Mouse (Mus musculus): Measurements from ENCODE around the gene Ptpru. TPM values are rescaled to one million over a fixed set of nuclear protein-coding genes. Genes with fewer than 3 reads are reported as not detected.
A peak's percentile ranks its signal among the peaks of the same experiment; 100 is the strongest.

The Ptpru gene
- polyA plus RNA-seq, 1 experiment from 2014 or later = 27.5 TPM

DNA sequence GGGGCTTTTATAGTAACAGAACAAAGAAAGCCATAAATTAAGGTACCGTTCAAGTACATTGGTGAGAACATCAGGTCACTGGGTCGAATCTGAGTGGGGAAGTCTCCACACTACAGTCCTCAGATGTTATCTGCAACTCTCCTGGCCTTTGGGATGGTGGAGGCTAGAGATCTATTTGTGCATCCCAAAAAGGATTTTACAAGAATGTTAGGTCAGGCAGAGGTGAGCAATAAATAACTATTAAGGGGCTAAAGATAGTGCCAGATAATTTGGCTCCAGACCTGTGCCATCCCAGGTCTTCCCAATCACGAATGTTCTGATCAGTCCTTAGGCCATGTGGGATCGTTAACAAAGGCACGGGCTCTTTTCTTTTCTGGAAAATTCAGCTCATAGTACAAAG is 97.5 kb downstream of the Ptpru start:
- no peak overlapping the region for H3K27ac ChIP-seq
- no peak overlapping the region for H3K4me2 ChIP-seq (ENCODE audit: low read length)
- H3K36me3 ChIP-seq (ENCODE audit: insufficient read depth, low read length) = no peaks in the 10 kb centered on the region
- no peak for TF ChIP-seq CTCF (IDR thresholded peaks at IDR 0.05; ENCODE audit: low read depth)
- H3K27me3 ChIP-seq (ENCODE audit: insufficient read depth, low read length) = no peaks in the 10 kb centered on the region
- H3K4me3 ChIP-seq (replicated peaks; ENCODE audit: low read depth, low read length) = no peak overlapping the region
- no peak overlapping the region for H3K9ac ChIP-seq (ENCODE audit: low read depth, low read length)
- no peaks in the 10 kb centered on the region for H3K9me3 ChIP-seq (replicated peaks; ENCODE audit: low read length)
- DNase-seq (ENCODE audit: low spot score) (peak; percentile 45), ATAC-seq (replicated peaks; ENCODE audit: low FRiP score, low read depth) (no peak)
- 51% methylated on average over 5 of the region's 5 CpGs for WGBS
- H3K4me1 ChIP-seq (replicated peaks; ENCODE audit: insufficient read depth, low read length) = 0 out of 2 replicates have a peak, but pooled peaks cover 5% of the 10 kb centered on the region

DNA sequence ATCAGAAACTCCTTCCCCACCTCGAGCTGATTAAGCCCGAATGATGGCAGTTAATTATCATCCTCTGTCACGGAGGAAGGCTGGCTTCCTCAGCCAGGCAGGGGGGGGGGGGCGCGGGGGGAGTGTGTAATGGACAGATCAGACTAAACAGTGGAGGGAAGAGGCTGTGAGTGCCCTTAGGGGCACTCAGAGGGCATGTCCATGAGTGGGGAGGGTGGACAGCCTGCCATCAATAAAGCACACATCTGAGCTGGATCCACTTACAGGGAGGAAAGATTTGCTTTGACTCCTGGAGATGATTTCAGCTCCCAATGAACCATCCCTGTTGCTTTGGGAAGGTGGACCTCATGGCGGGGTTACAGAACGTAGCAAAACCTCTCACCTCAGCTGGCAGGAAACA is 109.5 kb downstream of the Ptpru start:
- no peak overlapping the region for H3K27ac ChIP-seq
- no peak overlapping the region for H3K4me3 ChIP-seq (replicated peaks; ENCODE audit: low read depth, low read length)
- DNase-seq (ENCODE audit: low spot score) (peak; percentile 57), ATAC-seq (replicated peaks; ENCODE audit: low FRiP score, low read depth) (no peak)
- H3K9ac ChIP-seq (ENCODE audit: low read depth, low read length) = no peak overlapping the region
- no peaks in the 10 kb centered on the region for H3K9me3 ChIP-seq (replicated peaks; ENCODE audit: low read length)
- no peaks in the 10 kb centered on the region for H3K27me3 ChIP-seq (ENCODE audit: insufficient read depth, low read length)
- no peaks in the 10 kb centered on the region for H3K36me3 ChIP-seq (ENCODE audit: insufficient read depth, low read length)
- H3K4me1 ChIP-seq (replicated peaks; ENCODE audit: insufficient read depth, low read length) = no peaks in the 10 kb centered on the region
- no peak for TF ChIP-seq CTCF (IDR thresholded peaks at IDR 0.05; ENCODE audit: low read depth)
- WGBS = 14% methylated on average over 5 of the region's 7 CpGs
- H3K4me2 ChIP-seq (ENCODE audit: low read length) = no peak overlapping the region

DNA sequence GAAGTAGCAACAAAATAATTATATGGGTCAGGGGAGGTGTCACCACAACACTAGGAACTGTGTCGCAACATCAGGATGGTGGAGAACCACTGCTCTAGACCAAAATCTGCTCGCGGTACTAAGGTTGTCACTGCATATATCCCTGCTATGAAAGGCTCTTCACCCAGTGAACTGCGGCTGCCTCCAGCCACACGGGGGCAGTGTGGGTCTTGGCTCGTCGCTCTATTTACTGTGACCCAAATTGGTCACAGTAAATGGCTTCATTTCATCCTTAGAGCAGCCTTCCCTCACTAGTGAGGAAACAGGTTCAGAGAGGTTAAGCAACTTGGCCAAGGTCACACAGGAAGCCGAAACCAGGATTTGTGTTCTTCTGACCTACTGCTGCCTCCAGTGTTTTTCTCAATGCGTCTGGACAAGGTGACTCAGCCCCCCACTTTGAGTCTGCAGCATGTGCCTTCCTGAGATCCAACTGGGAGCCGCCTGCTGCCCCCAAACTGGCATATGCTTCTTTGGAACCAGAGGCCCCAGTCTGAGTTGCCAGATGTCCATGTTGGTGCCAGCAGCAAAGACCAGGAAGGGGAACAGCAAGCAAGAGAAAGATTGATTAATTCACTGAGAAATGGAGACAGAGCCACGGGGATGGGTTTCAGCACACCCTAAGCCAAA is 114.5 kb downstream of the Ptpru start:
- ATAC-seq (replicated peaks; ENCODE audit: low FRiP score, low read depth) (peak; percentile 30; the same call in 1 of the 2 replicates), DNase-seq (ENCODE audit: low spot score) (peak; percentile 75)
- Histone ChIP-seq H3K4me3 (replicated peaks; ENCODE audit: low read depth, low read length) (no peak overlapping the region), H3K27ac (0 out of 2 replicates have a peak overlapping the region, but pooled peaks have one; percentile 25), H3K4me2 (ENCODE audit: low read length) (no peak overlapping the region), H3K27me3 (ENCODE audit: insufficient read depth, low read length) (no peaks in the 10 kb centered on the region), H3K36me3 (ENCODE audit: insufficient read depth, low read length) (no peaks in the 10 kb centered on the region), H3K9ac (ENCODE audit: low read depth, low read length) (no peak overlapping the region), H3K9me3 (replicated peaks; ENCODE audit: low read length) (no peaks in the 10 kb centered on the region), H3K4me1 (replicated peaks; ENCODE audit: insufficient read depth, low read length) (peaks cover 13% of the 10 kb centered on the region; the same call in 1 of the 2 replicates)
- WGBS = 51% methylated on average over 11 of the region's 11 CpGs
- peak; percentile 85 for TF ChIP-seq CTCF (IDR thresholded peaks at IDR 0.05; ENCODE audit: low read depth)

DNA sequence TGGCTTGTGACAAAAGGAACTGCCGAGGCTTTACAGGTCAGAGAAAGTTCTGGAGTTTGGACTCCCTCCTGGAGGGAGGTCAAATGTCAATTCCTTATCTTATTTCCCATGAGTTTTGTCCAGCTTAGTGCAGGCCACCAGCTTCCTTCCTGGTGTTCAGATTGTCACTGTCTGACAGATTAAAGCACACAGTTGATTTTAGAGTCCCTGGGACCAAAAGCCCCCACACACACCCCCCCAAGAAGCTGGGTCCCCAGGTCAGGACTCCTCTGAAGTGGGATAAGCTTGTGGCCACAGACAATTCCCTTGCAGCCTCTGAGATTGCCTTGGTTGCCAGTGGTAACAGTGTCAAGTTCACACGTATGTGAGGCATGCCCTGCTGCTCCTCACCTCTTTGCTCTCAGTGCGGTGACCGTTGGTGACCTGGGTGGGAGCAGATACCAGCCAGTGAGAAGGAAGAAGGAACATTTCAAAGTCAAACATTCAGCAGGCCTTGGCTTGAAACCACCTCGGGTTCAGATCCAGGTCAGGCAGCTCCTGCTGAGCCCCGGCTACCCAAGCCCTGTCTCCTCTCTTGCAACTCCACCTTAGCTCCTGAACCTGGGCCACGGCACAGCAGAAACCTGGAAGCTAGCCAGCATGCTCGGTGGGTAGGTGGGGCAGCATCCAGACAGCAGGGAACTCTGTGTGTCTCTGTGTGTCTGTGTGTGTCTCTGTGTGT is 115.8 kb downstream of the Ptpru start:
- no peak overlapping the region for H3K9ac ChIP-seq (ENCODE audit: low read depth, low read length)
- peak overlapping the region; percentile 25; the same call in 1 of the 2 replicates for H3K27ac ChIP-seq
- no peaks in the 10 kb centered on the region for H3K36me3 ChIP-seq (ENCODE audit: insufficient read depth, low read length)
- peaks cover 13% of the 10 kb centered on the region; the same call in 1 of the 2 replicates for H3K4me1 ChIP-seq (replicated peaks; ENCODE audit: insufficient read depth, low read length)
- ATAC-seq (replicated peaks; ENCODE audit: low FRiP score, low read depth) = peak; percentile 69
- no peak for TF ChIP-seq CTCF (IDR thresholded peaks at IDR 0.05; ENCODE audit: low read depth)
- DNase-seq (ENCODE audit: low spot score) = peak; percentile 71
- WGBS = 7% methylated on average over 8 of the region's 8 CpGs
- no peaks in the 10 kb centered on the region for H3K9me3 ChIP-seq (replicated peaks; ENCODE audit: low read length)
- no peaks in the 10 kb centered on the region for H3K27me3 ChIP-seq (ENCODE audit: insufficient read depth, low read length)
- no peak overlapping the region for H3K4me2 ChIP-seq (ENCODE audit: low read length)
- no peak overlapping the region for H3K4me3 ChIP-seq (replicated peaks; ENCODE audit: low read depth, low read length)

DNA sequence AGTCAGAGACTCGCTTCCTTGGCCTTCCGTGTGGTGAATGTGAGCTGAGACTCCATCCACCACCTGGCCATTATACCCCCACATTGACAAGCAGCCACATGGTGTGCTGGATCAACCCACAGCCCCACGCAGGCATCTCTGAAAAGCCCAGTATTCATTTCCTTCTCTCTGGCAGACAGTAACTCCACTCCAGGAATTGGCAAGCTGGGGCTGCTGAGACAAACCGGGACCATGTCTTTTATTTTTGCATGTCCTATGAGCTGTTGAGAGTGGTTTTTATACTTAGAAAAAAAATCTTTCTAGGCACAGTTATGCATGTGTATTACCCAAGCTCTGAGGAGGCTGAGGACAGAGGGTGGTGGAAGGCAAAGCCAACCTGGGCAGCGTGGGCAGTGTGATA is 118.9 kb downstream of the Ptpru start:
- no peak for TF ChIP-seq CTCF (IDR thresholded peaks at IDR 0.05; ENCODE audit: low read depth)
- WGBS = 67% methylated on average over 5 of the region's 5 CpGs
- Histone ChIP-seq H3K9me3 (replicated peaks; ENCODE audit: low read length) (no peaks in the 10 kb centered on the region), H3K4me2 (ENCODE audit: low read length) (no peak overlapping the region), H3K9ac (ENCODE audit: low read depth, low read length) (no peak overlapping the region), H3K36me3 (ENCODE audit: insufficient read depth, low read length) (no peaks in the 10 kb centered on the region), H3K27ac (no peak overlapping the region), H3K27me3 (ENCODE audit: insufficient read depth, low read length) (no peaks in the 10 kb centered on the region), H3K4me1 (replicated peaks; ENCODE audit: insufficient read depth, low read length) (peaks cover 13% of the 10 kb centered on the region; the same call in 1 of the 2 replicates), H3K4me3 (replicated peaks; ENCODE audit: low read depth, low read length) (no peak overlapping the region)
- DNase-seq (ENCODE audit: low spot score) (no peak), ATAC-seq (replicated peaks; ENCODE audit: low FRiP score, low read depth) (no peak)

Other genes starting within 250 kb of the Ptpru start
- gene Mecr, start 5.2 kb upstream of the Ptpru start, polyA plus RNA-seq (2015; fragmentation: Nextera tagmentation; extraction: Ambion mirVana) = 43.0 and 45.4 TPM in 2 replicates
- gene Srsf4, start 35.3 kb upstream of the Ptpru start, polyA plus RNA-seq (2015; fragmentation: Nextera tagmentation; extraction: Ambion mirVana) = 76.1 and 81.0 TPM in 2 replicates
- 2.7 and 3.9 TPM in 2 replicates for gene Tmem200b, start 83.5 kb upstream of the Ptpru start, polyA plus RNA-seq (2015; fragmentation: Nextera tagmentation; extraction: Ambion mirVana)
- 0.08 and 0.17 TPM in 2 replicates for gene Gm10300, start 236.4 kb upstream of the Ptpru start, polyA plus RNA-seq (2015; fragmentation: Nextera tagmentation; extraction: Ambion mirVana)
- gene Epb41, start 237.0 kb upstream of the Ptpru start, polyA plus RNA-seq (2015; fragmentation: Nextera tagmentation; extraction: Ambion mirVana) = 42.3 and 44.6 TPM in 2 replicates